Comparison of ENCODE assay signal across 8 mouse cellular contexts in genomic region chr6:120192211-120192870, GRCm38 (mm10).
DNase-seq lines count a peak whose midpoint lies in the region; ATAC-seq lines count a peak whose summit lies in the region.

No protein-coding gene starts in this region.

- no peaks in the 10 kb centered on the region for H3K9me3 ChIP-seq in forebrain, embryonic 14.5 days (replicated peaks; ENCODE audit: control insufficient read depth, low read length)
- H3K9me3 ChIP-seq in midbrain, embryonic 11.5 days (ENCODE audit: control insufficient read depth, low read length), result no peaks in the 10 kb centered on the region

- no peak overlapping the region for H3K4me2 ChIP-seq in forebrain, embryonic 14.5 days (ENCODE audit: low read length)
- peak overlapping the region; percentile 24; the same call in 1 of the 2 replicates for H3K4me2 ChIP-seq in midbrain, embryonic 11.5 days

- H3K36me3 ChIP-seq in forebrain, embryonic 14.5 days (ENCODE audit: control insufficient read depth, insufficient read depth, low read length), result no peaks in the 10 kb centered on the region
- no peaks in the 10 kb centered on the region for H3K36me3 ChIP-seq in midbrain, embryonic 11.5 days (ENCODE audit: control insufficient read depth, insufficient read depth, low read length)

- no peak overlapping the region for H3K9ac ChIP-seq in forebrain, embryonic 14.5 days (ENCODE audit: low read length)
- peak overlapping the region; percentile 51; the same call in 1 of the 2 replicates for H3K9ac ChIP-seq in midbrain, embryonic 11.5 days (ENCODE audit: low read length)

- intact Hi-C loops in heart, postnatal 36 days (cut with DNase I), result loop anchor here (2.0 kb wide), 1 partner anchor 400 kb away; no protein-coding TSS in a partner anchor

- H3K4me1 ChIP-seq in forebrain, embryonic 14.5 days (ENCODE audit: control insufficient read depth, insufficient read depth, low read length), result peaks cover 13% of the 10 kb centered on the region
- peaks cover 24% of the 10 kb centered on the region for H3K4me1 ChIP-seq in midbrain, embryonic 11.5 days (ENCODE audit: control insufficient read depth, insufficient read depth, low read length)

- 14% methylated on average over 14 of the region's 15 CpGs for WGBS in forebrain, embryonic 14.5 days
- 6% methylated on average over 13 of the region's 15 CpGs for WGBS in midbrain, embryonic 11.5 days

- no peak overlapping the region for H3K27ac ChIP-seq in forebrain, embryonic 14.5 days (ENCODE audit: low read depth, low read length)
- H3K27ac ChIP-seq in midbrain, embryonic 11.5 days (ENCODE audit: low read depth, low read length), result no peak overlapping the region; the same call in 1 of the 2 replicates

- no peaks in the 10 kb centered on the region; the same call in 1 of the 2 replicates for H3K27me3 ChIP-seq in forebrain, embryonic 14.5 days (replicated peaks; ENCODE audit: control insufficient read depth, insufficient read depth, low read length)
- H3K27me3 ChIP-seq in midbrain, embryonic 11.5 days (ENCODE audit: control insufficient read depth, insufficient read depth, low read length), result no peaks in the 10 kb centered on the region; the same call in 1 of the 2 replicates

- peak; percentile 44 for ATAC-seq in forebrain, embryonic 14.5 days
- ATAC-seq in midbrain, embryonic 11.5 days (ENCODE audit: low FRiP score), result peak; percentile 41; the same call in 1 of the 2 replicates

- H3K4me3 ChIP-seq in forebrain, embryonic 14.5 days (ENCODE audit: low read depth, low read length), result no peak overlapping the region
- no peak overlapping the region for H3K4me3 ChIP-seq in midbrain, embryonic 11.5 days (ENCODE audit: low read depth, low read length)

- peak; percentile 75 for DNase-seq in ES-CJ7 (ENCODE audit: low read depth, low spot score)
- DNase-seq in adrenal gland, postnatal 25 days, result peak; percentile 78
- no peak for DNase-seq in forebrain, embryonic 14.5 days (ENCODE audit: low spot score)
- peak; percentile 83 for DNase-seq in heart, postnatal 36 days
- DNase-seq in layer of hippocampus, postnatal 36 days, result peak; percentile 24 to 40
- DNase-seq in midbrain, embryonic 11.5 days (ENCODE audit: low spot score, missing footprints), result no peak
- peak; percentile 85 for DNase-seq in urinary bladder, postnatal 14 days (ENCODE audit: low spot score)
- DNase-seq in right cerebral cortex, postnatal 4 days, result no peak

Comparison
In these comparisons a context has a peak if more than half of its experiments do, and no peak if none do; other contexts are left out.
1. DNase-seq: peak in ES-CJ7 (single experiment), adrenal gland, postnatal 25 days (single experiment), heart, postnatal 36 days (2 of 2), layer of hippocampus, postnatal 36 days (2 of 2) and urinary bladder, postnatal 14 days (single experiment); none in forebrain, embryonic 14.5 days (single experiment), midbrain, embryonic 11.5 days (single experiment) and right cerebral cortex, postnatal 4 days (single experiment).